Mouse (Mus musculus): Measurements from ENCODE around the gene Nav2.

DNA sequence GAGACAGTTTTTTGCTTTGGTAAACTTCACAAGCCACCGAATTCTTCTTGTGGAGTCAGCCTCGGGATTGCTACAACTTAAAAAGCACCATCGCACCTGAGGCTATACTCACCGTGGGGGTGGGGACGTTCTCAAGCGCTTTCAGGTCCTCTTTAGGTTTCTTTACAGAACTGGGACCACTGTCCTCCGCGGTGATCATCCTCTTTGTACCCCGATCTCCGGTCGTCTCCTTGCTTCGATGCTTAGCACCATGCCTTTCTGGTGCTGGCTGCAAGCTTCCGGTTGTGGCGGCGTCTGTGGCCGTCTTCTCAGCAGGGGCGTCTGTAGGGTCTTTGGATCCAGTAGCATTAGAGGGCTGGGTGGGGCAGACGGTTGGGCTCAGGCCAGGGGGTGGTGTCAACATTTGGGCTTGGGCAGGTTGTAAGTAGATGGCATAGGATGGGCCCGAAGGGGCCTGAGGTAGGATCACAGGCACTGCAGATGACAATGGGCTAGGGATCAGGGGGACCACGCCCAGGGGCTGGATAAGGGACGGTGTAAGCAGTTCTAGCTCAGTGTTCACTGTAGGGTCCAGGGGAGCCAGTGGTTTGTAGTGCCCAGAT lies 37.8 kb upstream of the Nav2 start:
- TF ChIP-seq ELF1 (IDR thresholded peaks at IDR 0.05; ENCODE audit: low read depth, low read length), result no peak
- no peak for TF ChIP-seq POLR2A (IDR thresholded peaks at IDR 0.05; ENCODE audit: control insufficient read depth in 1 of 2, insufficient read depth in 1 of 2, low read depth in 1 of 2, low read length in 2 of 2, poor library complexity in 1 of 2)
- TF ChIP-seq POLR2AphosphoS2 (IDR thresholded peaks at IDR 0.05; ENCODE audit: low read length), result no peak
- no peak for TF ChIP-seq CHD2 (IDR thresholded peaks at IDR 0.05; ENCODE audit: low read length)

Measured in MEL (cell line).